Mouse (Mus musculus) myocyte (in vitro differentiated cells): ENCODE results near the gene Pawr. TPM values are rescaled to one million over a fixed set of nuclear protein-coding genes. Genes with fewer than 3 reads are reported as not detected.
"Not testable (repeated sequence)": the region's sequence is repeated elsewhere in the genome, so short reads cannot be mapped to it uniquely, and the experiment has no call there.

Experiments used
- H3K27me3 ChIP-seq: one replicate; pipeline ENCODE4 v1.6.1; 2011; ENCODE audit not compliant: control insufficient read depth, insufficient read depth, insufficient read length
- H3K36me3 ChIP-seq: one replicate; pipeline ENCODE4 v1.6.1; 2011; ENCODE audit not compliant: control insufficient read depth, insufficient read depth
- H3K4me2 ChIP-seq: one replicate; pipeline ENCODE4 v1.6.1; 2011; ENCODE audit warnings: low read depth, control low read depth
- H3K4me3 ChIP-seq: one replicate; pipeline ENCODE4 v1.5.1; 2011; ENCODE audit warnings: mild to moderate bottlenecking, control low read depth, moderate library complexity
- H3K79me2 ChIP-seq: one replicate; pipeline ENCODE4 v1.6.1; 2011; ENCODE audit not compliant: control insufficient read depth, insufficient read depth
- H3ac ChIP-seq: one replicate; pipeline ENCODE4 v1.6.1; 2011; ENCODE audit not compliant: control insufficient read depth, insufficient read length
- CEBPB ChIP-seq: IDR thresholded peaks from 2 replicates; pipeline ENCODE4 v1.6.1; 2011; ENCODE audit warnings: mild to moderate bottlenecking, moderate library complexity; ENCODE audit not compliant: poor library complexity, insufficient read depth, severe bottlenecking
- E2F4 ChIP-seq: IDR thresholded peaks from one replicate; pipeline ENCODE4 v1.6.1; 2011; ENCODE audit warnings: mild to moderate bottlenecking, control low read depth, moderate library complexity; ENCODE audit not compliant: insufficient read depth
- MAX ChIP-seq: IDR thresholded peaks from one replicate; pipeline ENCODE4 v1.6.1; 2011; ENCODE audit warnings: low read depth, mild to moderate bottlenecking, control low read depth
- MYOD1 ChIP-seq, 3 experiments: IDR thresholded peaks; one replicate each; pipeline ENCODE4 v1.6.1; 2011; ENCODE audit warnings: control low read depth in 2 of 3, low read depth in 2 of 3, mild to moderate bottlenecking in 2 of 3, moderate library complexity in 1 of 3; ENCODE audit not compliant: insufficient read length in 2 of 3, control insufficient read depth in 1 of 3
- MYOG ChIP-seq, 3 experiments: IDR thresholded peaks; one replicate each; pipeline ENCODE4 v1.6.1; 2011; ENCODE audit warnings: control low read depth in 2 of 3, low read depth in 2 of 3, mild to moderate bottlenecking in 2 of 3; ENCODE audit not compliant: insufficient read length in 2 of 3, control insufficient read depth in 1 of 3, insufficient read depth in 1 of 3
- POLR2A ChIP-seq: IDR thresholded peaks from one replicate; pipeline ENCODE4 v1.6.1; 2011; ENCODE audit warnings: low read depth, mild to moderate bottlenecking, control low read depth, moderate library complexity; ENCODE audit not compliant: insufficient read length
- POLR2AphosphoS2 ChIP-seq: IDR thresholded peaks from one replicate; pipeline ENCODE4 v1.6.1; 2011; ENCODE audit warnings: low read depth, control low read depth; ENCODE audit not compliant: insufficient read length
- REST ChIP-seq: IDR thresholded peaks from one replicate; pipeline ENCODE4 v1.6.1; 2011; ENCODE audit warnings: mild to moderate bottlenecking, control low read depth, moderate library complexity; ENCODE audit not compliant: insufficient read depth, insufficient read length
- SRF ChIP-seq: IDR thresholded peaks from one replicate; pipeline ENCODE4 v1.6.1; 2011; ENCODE audit warnings: low read depth; ENCODE audit not compliant: control insufficient read depth, insufficient read length
- TCF12 ChIP-seq: IDR thresholded peaks from one replicate; pipeline ENCODE4 v1.6.1; 2011; ENCODE audit warnings: mild to moderate bottlenecking, control low read depth; ENCODE audit not compliant: poor library complexity, insufficient read depth, severe bottlenecking
- TCF3 ChIP-seq: IDR thresholded peaks from one replicate; pipeline ENCODE4 v1.6.1; 2011; ENCODE audit warnings: low read depth, control low read depth; ENCODE audit not compliant: insufficient read length
- USF1 ChIP-seq: IDR thresholded peaks from one replicate; pipeline ENCODE4 v1.6.1; 2011; ENCODE audit warnings: low read depth, mild to moderate bottlenecking, control low read depth, moderate library complexity
- polyA plus RNA-seq: library from polyadenylated mRNA; unstranded; fragments of >200 nt; fragmentation: generic; extraction: Trizol; gene quantifications from one replicate; pipeline ENCODE4 v1.2.1, GENCODE M21; 2012; ENCODE audit warnings: missing spikeins

Pawr gene
- polyA plus RNA-seq, 1 experiment, result 2.9 TPM

DNA sequence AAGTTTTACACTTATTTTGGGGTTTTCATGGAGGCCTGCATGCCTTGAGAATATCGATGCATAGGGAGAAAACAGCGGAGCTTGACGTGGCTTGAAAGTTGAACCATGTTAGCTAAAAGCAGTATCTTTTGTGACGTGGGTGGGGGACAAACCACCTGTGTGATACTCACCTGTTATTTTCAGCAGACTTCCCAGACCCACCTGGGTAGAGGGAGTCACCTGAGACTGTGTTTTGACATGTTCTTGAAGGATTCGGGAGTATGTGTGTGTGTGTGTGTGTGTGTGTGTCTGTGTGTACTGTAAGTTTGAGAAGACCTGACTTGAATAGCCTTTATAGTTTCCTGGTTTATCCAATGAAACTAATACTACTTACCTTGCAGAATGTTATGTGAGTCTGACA lies 7.2 kb downstream of the Pawr start:
- Histone ChIP-seq H3K4me3 (no peak overlapping the region), H3K27me3 (no peaks in the 10 kb centered on the region), H3K36me3 (no peaks in the 10 kb centered on the region), H3K4me2 (no peak overlapping the region), H3K79me2 (no peaks in the 10 kb centered on the region), H3ac (no peak overlapping the region)
- TF ChIP-seq MYOG (IDR thresholded peaks at IDR 0.05; ENCODE audit: control insufficient read depth in 1 of 3, insufficient read depth in 1 of 3, insufficient read length in 2 of 3, low read depth in 2 of 3) (no peak), SRF (no peak), TCF3 (no peak), MYOD1 (IDR thresholded peaks at IDR 0.05; ENCODE audit: control insufficient read depth in 1 of 3, insufficient read length in 2 of 3, low read depth in 2 of 3) (no peak), POLR2A (no peak), MAX (no peak), REST (no peak), POLR2AphosphoS2 (no peak), CEBPB (no peak), TCF12 (no peak), USF1 (no peak)

DNA sequence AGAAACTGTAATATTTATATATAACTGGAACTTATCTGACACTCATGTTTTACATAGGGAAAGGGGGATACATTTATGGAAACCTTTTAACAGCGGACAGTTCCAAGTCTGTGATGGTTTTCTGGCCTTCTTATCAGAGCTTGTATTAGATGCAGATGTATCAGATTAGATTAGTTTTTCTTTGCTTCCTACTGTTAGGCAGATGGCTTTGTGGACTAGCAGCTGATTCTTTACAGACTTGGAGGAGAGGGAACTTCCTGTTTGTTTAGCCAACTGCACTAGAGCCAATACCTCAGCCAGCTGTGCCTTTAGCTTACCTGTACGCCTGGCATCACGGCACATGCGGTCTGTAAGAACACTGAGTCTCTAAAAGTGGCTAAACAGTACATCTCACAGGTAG lies 8.0 kb downstream of the Pawr start:
- H3K36me3 ChIP-seq, result no peaks in the 10 kb centered on the region
- no peak overlapping the region for H3ac ChIP-seq
- H3K79me2 ChIP-seq, result no peaks in the 10 kb centered on the region
- no peaks in the 10 kb centered on the region for H3K27me3 ChIP-seq
- TF ChIP-seq MAX, result no peak
- TF ChIP-seq POLR2AphosphoS2, result no peak
- no peak for TF ChIP-seq TCF12
- no peak overlapping the region for H3K4me2 ChIP-seq
- H3K4me3 ChIP-seq, result no peak overlapping the region

DNA sequence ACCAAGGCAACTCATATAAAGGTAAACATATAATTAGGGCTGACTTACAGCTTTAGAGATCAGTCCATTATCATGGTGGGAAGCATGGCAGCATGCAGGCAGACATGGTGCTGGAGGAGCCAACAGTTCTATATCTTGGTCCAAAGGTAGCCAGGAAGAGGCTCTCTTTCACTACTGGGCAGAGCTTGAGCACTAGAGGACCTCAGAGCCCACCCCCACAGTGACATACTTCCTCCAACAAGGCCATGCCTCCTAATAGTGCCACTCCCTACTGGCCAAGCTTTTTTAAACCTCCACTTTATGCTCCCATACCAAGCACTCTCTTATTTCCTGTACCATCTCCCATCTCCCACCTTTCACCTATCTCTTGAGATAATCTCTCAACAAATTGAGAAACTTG lies 11.8 kb downstream of the Pawr start:
- Histone ChIP-seq H3ac (no peak overlapping the region), H3K79me2 (no peaks in the 10 kb centered on the region), H3K4me3 (no peak overlapping the region), H3K36me3 (no peaks in the 10 kb centered on the region), H3K4me2 (no peak overlapping the region), H3K27me3 (no peaks in the 10 kb centered on the region)
- TF ChIP-seq USF1 (no peak), MYOG (IDR thresholded peaks at IDR 0.05; ENCODE audit: control insufficient read depth in 1 of 3, insufficient read depth in 1 of 3, insufficient read length in 2 of 3, low read depth in 2 of 3) (no peak), MYOD1 (IDR thresholded peaks at IDR 0.05; ENCODE audit: control insufficient read depth in 1 of 3, insufficient read length in 2 of 3, low read depth in 2 of 3) (no peak), TCF3 (no peak), POLR2AphosphoS2 (no peak), TCF12 (no peak), E2F4 (no peak), POLR2A (no peak), MAX (no peak), CEBPB (no peak), SRF (no peak), REST (no peak)

DNA sequence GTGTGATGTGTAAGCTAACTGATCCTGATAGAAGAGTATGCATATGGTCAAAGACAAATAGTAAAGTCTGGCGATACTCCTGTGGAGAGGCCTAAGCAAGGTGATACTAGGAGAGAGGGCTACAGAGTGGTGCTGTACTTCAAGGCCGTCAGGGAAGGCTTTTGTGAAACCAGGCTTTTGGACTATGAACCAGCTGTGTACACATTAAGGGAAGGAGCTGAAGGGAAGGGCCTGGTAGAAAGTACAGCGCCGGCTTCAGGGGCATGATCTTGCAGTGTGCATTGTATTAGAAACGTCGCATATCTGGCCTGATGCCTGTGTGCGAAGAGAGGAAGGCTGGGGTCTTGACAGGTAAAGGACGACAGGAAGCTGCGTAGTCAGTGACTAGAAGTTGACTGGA lies 13.2 kb downstream of the Pawr start:
- H3K79me2 ChIP-seq, result no peaks in the 10 kb centered on the region
- H3K36me3 ChIP-seq, result no peaks in the 10 kb centered on the region
- H3K4me3 ChIP-seq, result no peak overlapping the region
- no peak overlapping the region for H3ac ChIP-seq
- TF ChIP-seq MYOD1 (IDR thresholded peaks at IDR 0.05; ENCODE audit: control insufficient read depth in 1 of 3, insufficient read length in 2 of 3, low read depth in 2 of 3) (no peak), MYOG (IDR thresholded peaks at IDR 0.05; ENCODE audit: control insufficient read depth in 1 of 3, insufficient read depth in 1 of 3, insufficient read length in 2 of 3, low read depth in 2 of 3) (no peak), TCF12 (no peak), POLR2A (no peak), TCF3 (no peak)
- no peaks in the 10 kb centered on the region for H3K27me3 ChIP-seq
- H3K4me2 ChIP-seq, result no peak overlapping the region

DNA sequence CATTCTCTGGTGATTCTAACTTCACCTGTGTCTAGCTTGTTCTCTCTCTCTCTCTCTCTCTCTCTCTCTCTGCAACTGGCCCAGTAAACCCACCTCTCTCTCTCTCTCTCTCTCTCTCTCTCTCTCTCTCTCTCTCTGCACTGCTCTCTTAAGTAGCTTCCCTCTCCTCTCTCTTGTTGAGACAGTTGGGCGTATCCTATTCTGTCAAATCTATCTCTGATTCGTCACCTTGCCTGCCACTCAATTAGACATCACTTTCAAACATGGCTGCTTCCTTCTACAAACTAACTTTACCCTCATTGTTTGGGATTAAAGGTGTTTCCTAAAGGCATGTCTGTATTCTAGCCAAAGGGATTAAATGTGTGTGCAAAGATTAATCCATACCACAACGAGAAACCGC lies 14.4 kb downstream of the Pawr start:
- H3K4me2 ChIP-seq, H3K36me3 ChIP-seq, H3K79me2 ChIP-seq, H3ac ChIP-seq, H3K27me3 ChIP-seq, H3K4me3 ChIP-seq: not testable (repeated sequence)
